Mouse (Mus musculus) olfactory bulb, adult 2 months (tissue): ENCODE results near the gene Chst5.

Experiments used
- CTCF ChIP-seq: fragments of 200-500 bp; IDR thresholded peaks from 2 replicates; pipeline ENCODE4 v1.5.1; 2012; ENCODE audit warnings: low read depth, mild to moderate bottlenecking, low read length, moderate library complexity; ENCODE audit not compliant: insufficient read depth
- POLR2A ChIP-seq: fragments of 200-500 bp; IDR thresholded peaks from 2 replicates; pipeline ENCODE4 v1.6.1; 2012; ENCODE audit warnings: mild to moderate bottlenecking, low read depth, low read length, moderate library complexity; ENCODE audit not compliant: insufficient read depth

DNA sequence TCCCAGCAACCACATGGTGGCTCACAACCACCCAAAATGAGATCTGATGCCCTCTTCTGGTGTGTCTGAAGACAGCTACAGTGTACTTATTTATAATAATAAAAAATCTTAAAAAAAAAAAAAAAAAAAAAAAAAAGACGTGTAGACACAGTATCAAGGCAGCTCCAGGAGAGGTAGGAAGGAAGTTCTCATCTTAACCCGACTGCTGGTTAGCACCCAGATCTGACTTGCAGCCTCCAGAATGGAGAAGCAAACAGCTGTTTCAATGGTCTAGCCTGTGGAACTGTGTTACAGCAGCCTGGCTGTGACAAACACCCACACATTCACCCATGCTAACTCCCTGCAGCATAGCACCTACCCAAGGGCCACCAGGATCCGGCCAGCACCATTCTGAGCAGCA lies 39.9 kb downstream of the Chst5 start:
- TF ChIP-seq CTCF (no peak), POLR2A (no peak)
